Mouse (Mus musculus): ENCODE data around the gene Rpl7l1. TPM values are rescaled to one million over a fixed set of nuclear protein-coding genes. Genes with fewer than 3 reads are reported as not detected.

Gene Rpl7l1
- polyA plus RNA-seq, 2 experiments, result 38.0 to 65.5 TPM

- H3K9me3 ChIP-seq (ENCODE audit: control insufficient read depth, low read length), result no peaks in the 10 kb centered on the region
- peaks cover 0 to 7% of the 10 kb centered on the region in 2 experiments; a peak in 2 of 4 replicates for H3K4me1 ChIP-seq (replicated peaks; ENCODE audit: control insufficient read depth in 2 of 2, insufficient read depth in 2 of 2, low read length in 1 of 2)
- peak overlapping the region; percentile 82 for H3K4me2 ChIP-seq (ENCODE audit: low read depth)
- 7% methylated on average over 19 of the region's 20 CpGs for WGBS (ENCODE audit: insufficient replicate concordance)
- peak overlapping the region; percentile 43 for H3K27ac ChIP-seq
- H3K4me3 ChIP-seq (ENCODE audit: insufficient read depth in 1 of 2, low read depth in 2 of 2, low read length in 2 of 2), result peak overlapping the region; percentile 86 to 89
- peak; percentile 49; the same call in 1 of the 2 replicates for TF ChIP-seq CTCF (IDR thresholded peaks at IDR 0.05; ENCODE audit: low read depth)
- no peak for TF ChIP-seq EP300 (IDR thresholded peaks at IDR 0.05; ENCODE audit: low read depth)
- H3K36me3 ChIP-seq (replicated peaks; ENCODE audit: control insufficient read depth, insufficient read depth, low read depth), result peaks cover 38% of the 10 kb centered on the region
- H3K27me3 ChIP-seq (ENCODE audit: control insufficient read depth, insufficient read depth, low read length), result no peaks in the 10 kb centered on the region
- ATAC-seq (ENCODE audit: insufficient read depth) (peak; percentile 23; the same call in 1 of the 2 replicates), DNase-seq (ENCODE audit: low read depth in 3 of 3, low spot score in 3 of 3) (peak in 1 of 3 experiments; percentile 33)
- H3K9ac ChIP-seq (replicated peaks), result peak overlapping the region; percentile 85
Observed at GRCm38 (mm10) chr17:46773278-46774130, 9.0 kb downstream of the Rpl7l1 start.

GRCm38 (mm10) chr17:46772404-46773277 lies 9.8 kb downstream of the Rpl7l1 start, which contains the start of gene 2310039H08Rik:
Gene 2310039H08Rik, plus strand, starts transcription at chr17:46772635.
- Histone ChIP-seq H3K9me3 (ENCODE audit: control insufficient read depth, low read length) (no peaks in the 10 kb centered on the region), H3K27me3 (ENCODE audit: control insufficient read depth, insufficient read depth, low read length) (no peaks in the 10 kb centered on the region), H3K4me1 (replicated peaks; ENCODE audit: control insufficient read depth in 2 of 2, insufficient read depth in 2 of 2, low read length in 1 of 2) (peaks cover 0 to 7% of the 10 kb centered on the region in 2 experiments; a peak in 2 of 4 replicates), H3K27ac (peak within 1 kb of the TSS; percentile 43), H3K9ac (replicated peaks) (peak within 1 kb of the TSS; percentile 85), H3K4me2 (ENCODE audit: low read depth) (peak within 1 kb of the TSS; percentile 82), H3K4me3 (ENCODE audit: insufficient read depth in 1 of 2, low read depth in 2 of 2, low read length in 2 of 2) (peak within 1 kb of the TSS; percentile 86 to 89), H3K36me3 (replicated peaks; ENCODE audit: control insufficient read depth, insufficient read depth, low read depth) (peaks cover 30% of the 10 kb centered on the region)
- ATAC-seq (ENCODE audit: insufficient read depth) (peak; percentile 82), DNase-seq (ENCODE audit: low read depth in 3 of 3, low spot score in 3 of 3) (peak; percentile 64 to 74 (median 70))
- under 1% methylated on average over 50 of the region's 50 CpGs for WGBS (ENCODE audit: insufficient replicate concordance)
- TF ChIP-seq EP300 (IDR thresholded peaks at IDR 0.05; ENCODE audit: low read depth) (no peak), CTCF (IDR thresholded peaks at IDR 0.05; ENCODE audit: low read depth) (no peak)

- peak overlapping the region; percentile 86 to 89 for H3K4me3 ChIP-seq (ENCODE audit: insufficient read depth in 1 of 2, low read depth in 2 of 2, low read length in 2 of 2)
- ATAC-seq (ENCODE audit: insufficient read depth) (no peak), DNase-seq (ENCODE audit: low read depth in 3 of 3, low spot score in 3 of 3) (no peak)
- H3K27me3 ChIP-seq (ENCODE audit: control insufficient read depth, insufficient read depth, low read length), result no peaks in the 10 kb centered on the region
- H3K9ac ChIP-seq (replicated peaks), result peak overlapping the region; percentile 85
- TF ChIP-seq EP300 (IDR thresholded peaks at IDR 0.05; ENCODE audit: low read depth) (no peak), CTCF (IDR thresholded peaks at IDR 0.05; ENCODE audit: low read depth) (no peak)
- 6% methylated on average over 5 of the region's 5 CpGs for WGBS (ENCODE audit: insufficient replicate concordance)
- peak overlapping the region; percentile 82 for H3K4me2 ChIP-seq (ENCODE audit: low read depth)
- H3K9me3 ChIP-seq (ENCODE audit: control insufficient read depth, low read length), result no peaks in the 10 kb centered on the region
- 0 out of 2 replicates have a peak overlapping the region, but pooled peaks have one; percentile 19 for H3K27ac ChIP-seq
- H3K4me1 ChIP-seq (replicated peaks; ENCODE audit: control insufficient read depth in 2 of 2, insufficient read depth in 2 of 2, low read length in 1 of 2), result peaks cover 0 to 7% of the 10 kb centered on the region in 2 experiments; a peak in 2 of 4 replicates
- H3K36me3 ChIP-seq (replicated peaks; ENCODE audit: control insufficient read depth, insufficient read depth, low read depth), result peaks cover 24% of the 10 kb centered on the region
Observed at GRCm38 (mm10) chr17:46772038-46772403, 10.5 kb downstream of the Rpl7l1 start.

- no peak for ATAC-seq (ENCODE audit: insufficient read depth)
- peak overlapping the region; percentile 85; the same call in 1 of the 2 replicates for H3K9ac ChIP-seq (replicated peaks)
- no peaks in the 10 kb centered on the region for H3K9me3 ChIP-seq (ENCODE audit: control insufficient read depth, low read length)
- no peak for DNase-seq (ENCODE audit: low read depth in 3 of 3, low spot score in 3 of 3)
- no peaks in the 10 kb centered on the region for H3K27me3 ChIP-seq (ENCODE audit: control insufficient read depth, insufficient read depth, low read length)
- H3K4me2 ChIP-seq (ENCODE audit: low read depth), result peak overlapping the region; percentile 82
- no peak for TF ChIP-seq CTCF (IDR thresholded peaks at IDR 0.05; ENCODE audit: low read depth)
- TF ChIP-seq EP300 (IDR thresholded peaks at IDR 0.05; ENCODE audit: low read depth), result no peak
- peak overlapping the region in 1 of 2 experiments; percentile 86; a peak in 2 of 4 replicates for H3K4me3 ChIP-seq (ENCODE audit: insufficient read depth in 1 of 2, low read depth in 2 of 2, low read length in 2 of 2)
- H3K36me3 ChIP-seq (replicated peaks; ENCODE audit: control insufficient read depth, insufficient read depth, low read depth), result peaks cover 20% of the 10 kb centered on the region
- peaks cover 0 to 7% of the 10 kb centered on the region in 2 experiments; a peak in 2 of 4 replicates for H3K4me1 ChIP-seq (replicated peaks; ENCODE audit: control insufficient read depth in 2 of 2, insufficient read depth in 2 of 2, low read length in 1 of 2)
- WGBS (ENCODE audit: insufficient replicate concordance), result 58% methylated on average over 17 of the region's 17 CpGs
- no peak overlapping the region for H3K27ac ChIP-seq
Observed at GRCm38 (mm10) chr17:46771616-46772015, 10.9 kb downstream of the Rpl7l1 start.

All from liver, embryonic 14.5 days (tissue).